Mouse (Mus musculus): Measurements from ENCODE around the gene Vstm2a. TPM values are rescaled to one million over a fixed set of nuclear protein-coding genes. Genes with fewer than 3 reads are reported as not detected.
A peak's percentile ranks its signal among the peaks of the same experiment; 100 is the strongest.

The Vstm2a gene
- polyA plus RNA-seq (2015; fragmentation: Nextera tagmentation; extraction: Ambion mirVana), result 2.4 and 2.6 TPM in 2 replicates

DNA sequence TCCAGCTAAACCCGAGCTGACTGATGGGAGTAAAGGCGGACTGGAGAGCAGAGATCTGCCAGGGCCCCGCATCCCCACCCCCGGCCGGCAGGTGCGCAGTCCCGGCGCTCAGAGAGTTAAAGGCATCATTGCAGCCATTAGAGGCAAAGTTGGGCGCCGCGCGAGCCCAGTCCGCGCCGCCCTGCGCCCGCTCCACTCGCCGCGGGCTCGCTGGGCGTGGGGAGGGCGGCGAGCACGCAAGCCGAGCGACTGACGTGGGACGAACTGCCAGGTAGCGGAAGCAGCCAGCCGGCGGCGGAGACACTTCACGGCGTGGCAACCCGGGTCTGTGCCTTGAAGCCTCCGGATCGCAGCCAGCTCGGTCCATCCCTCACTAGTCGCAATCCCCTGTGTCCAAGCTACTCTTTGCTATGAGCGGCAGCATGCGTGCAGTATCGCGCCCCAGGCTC lies at the start of gene Vstm2a:
TSS of gene Vstm2a (plus strand) at position 252 of the 449 bp plus-strand sequence.
- no peaks in the 10 kb centered on the region for H3K9me3 ChIP-seq
- ATAC-seq (ENCODE audit: low FRiP score, low read depth), result peak; percentile 74
- H3K27me3 ChIP-seq, result peaks cover 54% of the 10 kb centered on the region
- H3K36me3 ChIP-seq, result no peaks in the 10 kb centered on the region
- no peaks in the 10 kb centered on the region; the same call in 1 of the 2 replicates for H3K4me1 ChIP-seq
- peak within 1 kb of the TSS; percentile 61 for H3K9ac ChIP-seq
- H3K4me3 ChIP-seq, result peak within 1 kb of the TSS; percentile 54
- H3K4me2 ChIP-seq (replicated peaks), result peak within 1 kb of the TSS; percentile 92
- H3K27ac ChIP-seq, result no peak within 1 kb of the TSS
- WGBS, result under 1% methylated on average over 26 of the region's 44 CpGs

DNA sequence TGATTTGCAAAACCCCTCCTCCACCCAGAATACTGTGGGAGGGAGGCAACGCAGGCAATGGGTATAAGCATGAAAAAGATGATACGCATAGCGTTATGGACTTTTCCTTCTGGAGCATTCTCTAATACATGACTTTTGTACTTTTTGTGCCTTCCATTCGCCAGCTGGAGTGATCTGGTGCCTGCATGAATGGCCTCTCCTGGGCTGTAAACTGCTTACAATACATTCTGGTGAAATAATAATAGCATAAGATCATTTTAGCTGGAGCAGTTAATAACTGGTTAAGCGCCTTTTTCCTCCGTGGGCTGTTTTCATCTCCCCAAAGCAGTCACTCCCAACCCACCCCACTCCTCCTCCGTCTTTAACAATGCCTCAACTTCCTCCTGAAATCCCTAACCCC lies 513 bp upstream of the Vstm2a start:
- 29% methylated on average over 7 of the region's 7 CpGs for WGBS
- Histone ChIP-seq H3K27me3 (peaks cover 51% of the 10 kb centered on the region), H3K27ac (no peak overlapping the region), H3K4me3 (peak overlapping the region; percentile 54), H3K36me3 (no peaks in the 10 kb centered on the region), H3K4me1 (no peaks in the 10 kb centered on the region; the same call in 1 of the 2 replicates), H3K9ac (peak overlapping the region; percentile 61; the same call in 1 of the 2 replicates), H3K9me3 (no peaks in the 10 kb centered on the region), H3K4me2 (replicated peaks) (peak overlapping the region; percentile 92)
- ATAC-seq (ENCODE audit: low FRiP score, low read depth), result no peak; the same call in 1 of the 2 replicates

DNA sequence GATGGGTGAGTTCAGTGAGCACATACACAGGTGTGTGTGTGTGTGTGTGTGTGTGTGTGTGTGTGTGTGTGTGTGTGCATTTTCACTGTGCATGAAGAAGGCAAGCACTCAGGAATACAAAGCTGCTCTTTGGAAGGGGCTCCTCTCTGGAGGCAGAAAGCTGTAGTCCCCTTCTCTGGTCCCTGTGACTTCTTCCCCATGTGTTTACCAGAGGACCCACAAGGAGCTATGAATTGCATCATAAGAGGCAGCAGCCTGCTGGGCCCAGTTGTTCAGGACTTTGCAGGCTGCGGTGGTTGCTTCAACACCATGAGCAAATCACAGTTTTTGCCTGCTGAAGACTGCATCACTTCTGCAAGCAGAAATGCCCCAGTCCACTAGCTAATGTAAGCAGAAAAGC lies 776 bp downstream of the Vstm2a start:
- H3K36me3 ChIP-seq, result no peaks in the 10 kb centered on the region
- no peak overlapping the region for H3K27ac ChIP-seq
- H3K4me1 ChIP-seq, result no peaks in the 10 kb centered on the region; the same call in 1 of the 2 replicates
- no peaks in the 10 kb centered on the region for H3K9me3 ChIP-seq
- peaks cover 59% of the 10 kb centered on the region for H3K27me3 ChIP-seq
- ATAC-seq (ENCODE audit: low FRiP score, low read depth), result no peak
- peak overlapping the region; percentile 92 for H3K4me2 ChIP-seq (replicated peaks)
- WGBS, result 33% methylated on average over 1 of the region's 1 CpGs
- H3K9ac ChIP-seq, result no peak overlapping the region
- peak overlapping the region; percentile 54 for H3K4me3 ChIP-seq

DNA sequence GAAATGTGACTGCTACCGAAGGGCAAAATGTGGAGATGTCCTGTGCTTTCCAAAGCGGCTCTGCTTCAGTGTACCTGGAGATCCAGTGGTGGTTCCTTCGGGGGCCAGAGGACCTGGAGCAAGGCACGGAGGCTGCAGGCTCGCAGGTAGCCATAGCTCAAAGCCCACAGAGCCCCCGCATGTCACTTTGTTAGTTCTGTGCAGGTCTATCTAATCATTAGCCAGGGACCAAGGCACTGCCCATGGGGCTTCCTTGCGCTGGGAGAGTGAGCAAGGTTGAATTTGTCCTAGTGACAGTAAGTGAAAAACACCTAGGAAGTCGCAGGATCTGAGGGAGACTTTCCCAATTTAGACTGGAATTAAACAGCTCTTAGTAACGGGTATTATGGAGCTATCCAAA lies 2.4 kb downstream of the Vstm2a start:
- peaks cover 59% of the 10 kb centered on the region for H3K27me3 ChIP-seq
- H3K4me3 ChIP-seq, result no peak overlapping the region
- H3K9ac ChIP-seq, result no peak overlapping the region
- no peaks in the 10 kb centered on the region for H3K9me3 ChIP-seq
- no peaks in the 10 kb centered on the region; the same call in 1 of the 2 replicates for H3K4me1 ChIP-seq
- no peak overlapping the region for H3K27ac ChIP-seq
- H3K4me2 ChIP-seq (replicated peaks), result no peak overlapping the region
- no peak for ATAC-seq (ENCODE audit: low FRiP score, low read depth)
- H3K36me3 ChIP-seq, result no peaks in the 10 kb centered on the region
- 19% methylated on average over 9 of the region's 9 CpGs for WGBS

DNA sequence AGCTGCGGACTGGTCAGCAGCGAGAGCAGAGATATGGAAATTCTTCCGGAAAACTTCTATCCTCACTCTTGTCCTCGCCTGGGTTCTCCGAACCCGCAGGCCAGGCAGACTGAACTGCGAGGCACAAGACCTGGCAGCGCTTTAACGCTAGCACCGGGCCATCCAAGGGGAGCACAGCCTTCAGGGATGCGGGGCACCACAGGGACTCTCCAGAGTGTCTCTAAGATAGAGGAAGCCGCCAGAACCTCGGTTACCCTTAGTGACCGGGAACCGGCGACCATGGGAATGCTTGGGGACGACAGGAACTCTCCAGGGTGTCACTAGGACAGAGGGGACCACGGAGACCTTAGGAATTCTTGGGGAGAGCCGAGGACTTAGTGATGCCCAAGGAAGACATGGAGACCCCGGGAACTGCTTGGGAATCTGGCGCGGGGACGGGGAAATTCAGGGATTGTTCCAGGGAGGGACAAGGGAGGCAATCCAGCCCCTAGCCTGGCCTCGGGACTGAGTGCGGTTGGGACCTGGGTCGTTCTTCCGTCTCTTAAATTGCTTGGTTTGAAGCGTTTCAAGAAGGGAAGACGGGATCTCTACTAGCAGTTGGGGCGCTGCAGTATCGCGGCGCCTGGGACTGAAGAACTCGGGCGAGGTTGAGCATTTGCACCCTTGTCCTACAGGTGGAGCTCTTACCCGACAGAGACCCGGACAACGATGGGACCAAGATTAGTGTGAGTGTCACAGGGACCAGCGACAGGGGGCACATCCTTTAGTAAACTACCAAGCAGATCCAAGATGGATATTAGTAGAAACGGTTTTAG lies 3.4 kb downstream of the Vstm2a start:
- Histone ChIP-seq H3K9ac (peak overlapping the region; percentile 39; the same call in 1 of the 2 replicates), H3K4me2 (replicated peaks) (peak overlapping the region; percentile 62), H3K4me3 (peak overlapping the region; percentile 36), H3K27ac (no peak overlapping the region), H3K27me3 (peaks cover 54% of the 10 kb centered on the region), H3K4me1 (no peaks in the 10 kb centered on the region; the same call in 1 of the 2 replicates), H3K9me3 (no peaks in the 10 kb centered on the region), H3K36me3 (no peaks in the 10 kb centered on the region)
- ATAC-seq (ENCODE audit: low FRiP score, low read depth), result peak; percentile 74
- WGBS, result under 1% methylated on average over 40 of the region's 40 CpGs

DNA sequence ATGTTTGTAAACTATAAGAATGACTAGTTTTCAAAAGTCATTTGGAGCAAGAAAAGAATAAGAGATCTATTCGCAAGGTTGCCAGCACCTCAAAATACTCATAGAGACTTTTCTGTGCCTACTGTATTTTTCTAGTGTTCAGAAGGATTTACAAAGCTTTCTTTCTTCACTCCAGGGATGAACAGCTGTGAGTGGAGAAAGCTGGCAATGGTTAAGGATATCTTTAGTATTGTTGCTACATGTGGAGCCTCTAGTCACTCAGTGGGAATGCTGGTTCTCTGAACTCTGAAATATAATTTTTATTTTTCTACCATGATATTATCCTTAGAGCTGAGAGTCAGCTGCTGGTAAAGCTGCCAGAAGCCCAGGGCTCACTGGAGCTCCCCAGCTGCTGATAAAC lies 10.9 kb downstream of the Vstm2a start:
- ATAC-seq (ENCODE audit: low FRiP score, low read depth), result no peak
- H3K4me1 ChIP-seq, result no peaks in the 10 kb centered on the region

DNA sequence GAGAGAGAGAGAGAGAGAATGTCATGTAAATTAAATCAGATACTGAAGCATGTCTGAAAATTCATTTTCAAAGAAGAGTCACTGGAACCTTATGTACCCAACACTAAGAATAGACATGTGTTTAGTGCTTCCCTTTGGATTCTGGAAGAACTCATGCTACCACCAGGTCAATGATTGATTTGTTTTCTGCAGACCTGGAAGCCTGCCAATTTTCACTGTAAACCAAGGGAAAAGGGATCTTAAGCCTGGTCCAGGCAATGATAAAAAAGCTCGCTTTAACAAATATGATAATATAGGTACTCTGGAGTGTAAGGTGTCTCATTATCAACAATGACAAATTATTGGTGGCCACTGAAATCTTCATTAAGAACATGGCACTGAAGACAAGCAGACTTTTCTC lies 32.9 kb downstream of the Vstm2a start:
- no peaks in the 10 kb centered on the region for H3K4me1 ChIP-seq

More for the DNA sequence above, 10.9 kb downstream of the Vstm2a start:
- no peaks in the 10 kb centered on the region for H3K9me3 ChIP-seq
- H3K36me3 ChIP-seq, result no peaks in the 10 kb centered on the region
- WGBS, result 91% methylated on average over 1 of the region's 1 CpGs
- no peak overlapping the region for H3K4me2 ChIP-seq (replicated peaks)
- no peaks in the 10 kb centered on the region for H3K27me3 ChIP-seq
- H3K27ac ChIP-seq, result no peak overlapping the region
- no peak overlapping the region for H3K9ac ChIP-seq
- H3K4me3 ChIP-seq, result no peak overlapping the region

DNA sequence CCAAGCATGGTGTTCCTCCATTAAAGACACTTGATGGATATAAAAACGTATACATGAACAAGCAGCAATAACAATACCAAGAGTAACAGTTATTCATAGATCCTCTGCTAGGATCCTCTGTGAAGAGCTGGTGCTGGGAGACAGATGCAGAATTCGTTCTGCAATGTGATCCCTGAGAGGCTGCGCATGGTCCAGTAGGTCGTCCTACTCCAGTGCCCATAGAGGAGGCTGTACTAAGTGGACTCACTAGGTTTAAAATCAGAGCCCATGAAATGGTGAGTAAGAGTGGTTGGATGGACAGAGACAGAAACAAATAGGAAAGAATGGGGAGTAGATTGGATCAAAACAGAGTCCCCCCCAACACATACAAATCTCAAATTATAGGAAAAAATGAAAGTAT lies 35.4 kb downstream of the Vstm2a start:
- no peaks in the 10 kb centered on the region for H3K36me3 ChIP-seq
- H3K4me3 ChIP-seq, result no peak overlapping the region
- H3K4me2 ChIP-seq (replicated peaks), result no peak overlapping the region
- ATAC-seq (ENCODE audit: low FRiP score, low read depth), result no peak
- no peaks in the 10 kb centered on the region for H3K27me3 ChIP-seq
- WGBS, result 76% methylated on average over 4 of the region's 4 CpGs
- H3K9me3 ChIP-seq, result no peaks in the 10 kb centered on the region
- no peak overlapping the region for H3K9ac ChIP-seq
- H3K4me1 ChIP-seq, result no peaks in the 10 kb centered on the region
- no peak overlapping the region for H3K27ac ChIP-seq

More for the DNA sequence above, 32.9 kb downstream of the Vstm2a start:
- no peak for ATAC-seq (ENCODE audit: low FRiP score, low read depth)
- Histone ChIP-seq H3K9ac (no peak overlapping the region), H3K4me2 (replicated peaks) (no peak overlapping the region), H3K36me3 (no peaks in the 10 kb centered on the region), H3K4me3 (no peak overlapping the region), H3K27me3 (no peaks in the 10 kb centered on the region), H3K9me3 (no peaks in the 10 kb centered on the region), H3K27ac (no peak overlapping the region)
- 74% methylated on average over 1 of the region's 1 CpGs for WGBS

DNA sequence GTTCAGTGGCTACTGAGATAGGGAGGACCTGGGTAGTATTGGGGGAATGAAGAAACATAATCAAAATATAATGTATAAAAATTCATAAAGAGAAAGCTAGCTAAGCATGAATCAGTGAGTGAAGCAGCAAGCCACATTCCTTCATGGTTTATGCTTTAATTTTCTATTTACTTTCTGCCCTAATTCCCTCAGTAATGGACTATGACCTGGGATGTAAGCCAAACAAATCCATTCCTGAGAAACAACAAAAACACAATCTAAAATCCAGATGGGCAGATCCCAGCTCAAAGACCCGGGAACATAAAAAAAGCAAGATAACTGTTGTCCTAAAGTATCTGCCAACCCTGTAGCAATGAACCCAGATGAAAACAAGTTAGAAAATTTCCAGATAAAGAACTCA lies 39.0 kb downstream of the Vstm2a start:
- WGBS, result 71% methylated on average over 1 of the region's 1 CpGs
- H3K4me1 ChIP-seq, result no peaks in the 10 kb centered on the region
- H3K36me3 ChIP-seq, result no peaks in the 10 kb centered on the region
- no peak overlapping the region for H3K9ac ChIP-seq
- ATAC-seq (ENCODE audit: low FRiP score, low read depth), result no peak
- no peaks in the 10 kb centered on the region for H3K9me3 ChIP-seq
- H3K27me3 ChIP-seq, result no peaks in the 10 kb centered on the region
- no peak overlapping the region for H3K4me3 ChIP-seq
- no peak overlapping the region for H3K27ac ChIP-seq
- no peak overlapping the region for H3K4me2 ChIP-seq (replicated peaks)

DNA sequence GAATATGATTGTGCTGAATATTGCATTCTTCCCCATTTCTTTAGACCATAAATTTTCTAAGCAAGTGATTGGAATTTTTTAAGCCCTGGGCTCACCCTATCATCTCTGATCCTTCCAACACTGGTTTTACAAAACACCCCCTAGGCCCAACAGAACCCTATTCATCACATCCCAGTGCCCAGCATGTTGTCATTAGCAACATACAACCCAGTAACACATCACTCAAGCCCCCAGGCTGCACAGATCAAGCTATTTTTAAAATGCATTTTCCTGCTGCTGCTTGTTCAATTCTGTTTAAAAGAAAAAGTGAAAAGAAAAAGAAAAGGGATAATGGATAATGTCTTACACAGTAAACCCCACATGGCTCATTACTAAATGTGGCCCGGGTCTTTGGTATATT lies 42.0 kb downstream of the Vstm2a start:
- ATAC-seq (ENCODE audit: low FRiP score, low read depth), result no peak
- Histone ChIP-seq H3K4me3 (no peak overlapping the region), H3K4me1 (no peaks in the 10 kb centered on the region), H3K36me3 (no peaks in the 10 kb centered on the region), H3K9me3 (no peaks in the 10 kb centered on the region), H3K9ac (no peak overlapping the region), H3K27ac (no peak overlapping the region), H3K27me3 (no peaks in the 10 kb centered on the region), H3K4me2 (replicated peaks) (no peak overlapping the region)
- WGBS, result 75% methylated on average over 1 of the region's 1 CpGs

DNA sequence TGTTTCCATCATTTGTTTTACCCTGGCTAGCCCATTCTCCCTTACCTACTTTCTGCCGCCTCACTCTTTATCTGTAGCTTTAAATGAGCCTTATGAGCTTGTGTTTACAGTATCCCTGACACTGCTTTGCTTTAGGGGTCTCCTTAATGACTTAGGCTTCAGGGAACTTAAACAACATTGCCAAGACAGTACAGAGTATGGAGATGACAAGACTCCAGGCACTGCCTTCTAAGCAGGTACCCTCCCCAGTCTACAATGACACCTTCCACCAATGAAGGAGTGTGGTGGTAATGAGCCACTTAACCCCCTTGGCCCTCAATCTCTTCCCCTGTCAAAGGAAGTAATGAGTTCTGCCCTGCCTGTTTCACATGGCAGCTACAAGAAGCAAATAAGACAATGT lies 42.4 kb downstream of the Vstm2a start:
- H3K4me2 ChIP-seq (replicated peaks), result no peak overlapping the region
- H3K4me3 ChIP-seq, result no peak overlapping the region
- WGBS, result 24% methylated on average over 1 of the region's 1 CpGs
- no peaks in the 10 kb centered on the region for H3K27me3 ChIP-seq
- H3K36me3 ChIP-seq, result no peaks in the 10 kb centered on the region
- no peaks in the 10 kb centered on the region for H3K4me1 ChIP-seq
- H3K9ac ChIP-seq, result no peak overlapping the region
- ATAC-seq (ENCODE audit: low FRiP score, low read depth), result no peak
- H3K9me3 ChIP-seq, result no peaks in the 10 kb centered on the region
- no peak overlapping the region for H3K27ac ChIP-seq

DNA sequence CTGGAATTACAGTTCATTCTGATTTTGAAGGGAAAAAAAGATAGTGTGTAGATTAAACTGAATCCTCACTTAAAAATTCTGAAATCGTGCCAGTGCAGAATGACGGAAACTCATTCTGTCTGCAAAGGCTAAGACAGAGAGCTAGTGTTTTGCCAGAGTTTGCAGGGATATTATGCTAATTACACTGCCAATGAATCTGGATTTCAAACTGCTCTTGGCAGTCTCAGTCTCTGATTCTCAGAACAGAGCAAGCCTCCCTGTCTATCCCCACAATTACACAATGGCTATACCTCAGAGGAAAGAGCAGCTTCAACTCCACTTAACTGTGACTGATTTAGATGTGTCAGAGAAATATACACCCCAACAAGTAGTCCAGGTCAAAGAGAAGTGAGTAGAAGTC lies 43.2 kb downstream of the Vstm2a start:
- Histone ChIP-seq H3K27ac (no peak overlapping the region), H3K4me1 (no peaks in the 10 kb centered on the region), H3K9ac (no peak overlapping the region), H3K4me3 (no peak overlapping the region), H3K36me3 (no peaks in the 10 kb centered on the region), H3K4me2 (replicated peaks) (no peak overlapping the region), H3K9me3 (no peaks in the 10 kb centered on the region), H3K27me3 (no peaks in the 10 kb centered on the region)
- ATAC-seq (ENCODE audit: low FRiP score, low read depth), result no peak
- 77% methylated on average over 2 of the region's 2 CpGs for WGBS

All from limb, embryonic 13.5 days (tissue).